Mouse (Mus musculus): Measurements from ENCODE around the gene Baiap2l1. TPM values are rescaled to one million over a fixed set of nuclear protein-coding genes. Genes with fewer than 3 reads are reported as not detected.

Gene Baiap2l1
- polyA plus RNA-seq, 1 experiment from 2014 or later, result 1.6 TPM

Other genes with a start within 250 kb of the Baiap2l1 start
- gene Bhlha15, start 167.8 kb downstream of the Baiap2l1 start, polyA plus RNA-seq (2015; fragmentation: Nextera tagmentation; extraction: Ambion mirVana), result 0.19 and 0.21 TPM in 2 replicates
- 41.5 TPM in 2 replicates for gene Tecpr1, start 134.5 kb downstream of the Baiap2l1 start, polyA plus RNA-seq (2015; fragmentation: Nextera tagmentation; extraction: Ambion mirVana)
- gene Bri3, start 113.7 kb downstream of the Baiap2l1 start, polyA plus RNA-seq (2015; fragmentation: Nextera tagmentation; extraction: Ambion mirVana), result 108 and 132 TPM in 2 replicates
- 7.0 and 7.1 TPM in 2 replicates for gene Nptx2, start 187.8 kb upstream of the Baiap2l1 start, polyA plus RNA-seq (2015; fragmentation: Nextera tagmentation; extraction: Ambion mirVana)